Mouse (Mus musculus) lung, adult 2 months (tissue): ENCODE data around the gene Lrmda.

Experiments used
- CTCF ChIP-seq: fragments of 200-500 bp; IDR thresholded peaks from 2 replicates; pipeline ENCODE4 v1.5.1; 2011; ENCODE audit warnings: mild to moderate bottlenecking, low read length, control low read depth; ENCODE audit not compliant: insufficient read depth
- POLR2A ChIP-seq: fragments of 200-500 bp; IDR thresholded peaks from 2 replicates; pipeline ENCODE4 v1.6.1; 2011; ENCODE audit warnings: low read depth, mild to moderate bottlenecking, control low read depth, low read length, borderline replicate concordance; ENCODE audit errors: extremely low read depth

- TF ChIP-seq POLR2A (no peak), CTCF (no peak)
Observed at GRCm38 (mm10) chr14:22089866-22090470, 70.5 kb downstream of the Lrmda start.
